Mouse (Mus musculus) bone marrow, adult 2 months (tissue): ENCODE results near the gene Pde5a.

Experiments
- CTCF ChIP-seq: fragments of 200-500 bp; IDR thresholded peaks from 2 replicates; pipeline ENCODE4 v1.5.1; 2011; ENCODE audit warnings: low read length, control low read depth; ENCODE audit not compliant: control insufficient read depth, insufficient read depth
- POLR2A ChIP-seq: fragments of 200-500 bp; IDR thresholded peaks from 2 replicates; pipeline ENCODE4 v1.6.1; 2011; ENCODE audit warnings: low read depth, mild to moderate bottlenecking, control low read depth, low read length, borderline replicate concordance; ENCODE audit not compliant: control insufficient read depth

GRCm38 (mm10) chr3:122876870-122877269 lies 148.1 kb downstream of the Pde5a start:
- no peak for TF ChIP-seq CTCF
- TF ChIP-seq POLR2A, result no peak
